Mouse (Mus musculus): ENCODE measurements around the gene Senp6. TPM values are rescaled to one million over a fixed set of nuclear protein-coding genes. Genes with fewer than 3 reads are reported as not detected.

The Senp6 gene
- polyA plus RNA-seq, 1 experiment, result 38.4 TPM

Other genes starting within 250 kb of the Senp6 start
- 3.7 and 6.7 TPM in 2 replicates for gene Filip1, start 54.1 kb upstream of the Senp6 start, polyA plus RNA-seq (2012; ENCODE audit: insufficient read depth, insufficient read length, missing spikeins)
- 15.9 and 21.4 TPM in 2 replicates for gene Myo6, start 98.1 kb downstream of the Senp6 start, polyA plus RNA-seq (2012; ENCODE audit: insufficient read depth, insufficient read length, missing spikeins)

Measured in brown adipose tissue, adult 24 weeks (tissue).